Mouse (Mus musculus) left cerebral cortex, postnatal 10 days (tissue): ENCODE data around the gene Bnc2. TPM values are rescaled to one million over a fixed set of nuclear protein-coding genes. Genes with fewer than 3 reads are reported as not detected.

ENCODE experiments used
- DNase-seq, 2 experiments: peaks; one replicate each; pipeline ENCODE4 v3.0.0; 2021 to 2022; ENCODE audit warnings: low spot score in 2 of 2, mixed read lengths in 1 of 2; ENCODE audit errors: extremely low spot score in 1 of 2
- intact Hi-C: fragments of 180-260 bp; cut with DNase I; formaldehyde crosslinking; loops from one replicate; pipeline ENCODE4 v1.15.1; 2025
- total RNA-seq, 2 experiments: library from RNA; stranded (reverse); gene quantifications; 2 replicates each; pipeline ENCODE4 v1.2.3; 2021

The Bnc2 gene
- total RNA-seq, 2 experiments from 2014 or later = 2.3 to 3.8 TPM

GRCm38 (mm10) chr4:84527066-84527933 is 147.8 kb downstream of the Bnc2 start:
- no peak for DNase-seq
- intact Hi-C loops = no loop called here

DNA sequence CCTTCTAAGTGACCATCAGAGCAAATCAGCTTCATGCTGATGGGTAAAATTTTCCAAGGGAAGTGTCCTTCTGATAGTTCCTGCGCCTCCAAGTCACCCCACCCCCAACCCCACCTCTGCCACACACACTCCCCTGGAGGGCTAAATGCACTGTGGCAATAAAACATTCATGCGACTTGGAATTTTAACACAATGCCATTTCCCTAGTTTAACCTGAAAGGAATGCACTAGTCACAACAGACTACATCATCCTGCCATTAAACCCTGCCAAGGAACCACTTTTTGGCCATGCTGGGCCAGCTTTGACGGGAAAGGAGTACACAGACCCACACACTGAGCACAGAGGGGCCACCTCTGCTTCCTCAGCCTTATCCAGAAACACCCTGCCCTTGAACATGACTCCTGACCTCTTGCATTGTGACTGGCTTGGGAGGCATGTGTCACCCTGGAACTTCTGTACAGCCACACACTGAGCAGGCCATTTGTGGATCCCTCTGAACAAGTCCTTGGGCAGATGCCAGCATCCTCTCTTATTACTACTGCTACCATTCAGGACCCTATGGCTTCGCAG is 151.3 kb downstream of the Bnc2 start:
- peak in 1 of 2 experiments; percentile 25 for DNase-seq
- intact Hi-C loops = no loop called here

GRCm38 (mm10) chr4:84523211-84523610 is 151.9 kb downstream of the Bnc2 start:
- intact Hi-C loops = no loop called here
- peak in 1 of 2 experiments; percentile 28 for DNase-seq

GRCm38 (mm10) chr4:84521562-84521961 is 153.5 kb downstream of the Bnc2 start:
- no peak for DNase-seq
- intact Hi-C loops = no loop called here

GRCm38 (mm10) chr4:84510466-84510865 is 164.6 kb downstream of the Bnc2 start:
- intact Hi-C loops = no loop called here
- no peak for DNase-seq

DNA sequence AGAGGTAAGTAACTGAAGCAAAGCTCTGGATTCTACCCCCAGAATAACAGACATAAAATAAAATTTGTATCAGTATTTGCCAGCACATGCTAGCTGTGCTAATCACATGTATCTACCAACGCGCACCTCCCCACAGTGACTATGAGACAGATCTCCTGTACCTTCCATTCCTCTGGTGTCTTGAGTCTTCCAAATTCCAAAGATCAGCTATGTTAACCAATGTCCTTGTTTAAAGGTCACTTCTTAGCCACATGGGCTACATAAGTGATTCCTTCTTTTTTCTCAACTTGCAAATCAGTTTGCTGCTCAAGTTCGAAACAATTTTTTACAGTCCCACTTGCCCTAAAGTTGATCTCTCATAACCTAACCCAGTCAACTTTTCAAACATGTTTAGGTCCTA is 167.5 kb downstream of the Bnc2 start:
- DNase-seq = no peak
- intact Hi-C loops = no loop called here

DNA sequence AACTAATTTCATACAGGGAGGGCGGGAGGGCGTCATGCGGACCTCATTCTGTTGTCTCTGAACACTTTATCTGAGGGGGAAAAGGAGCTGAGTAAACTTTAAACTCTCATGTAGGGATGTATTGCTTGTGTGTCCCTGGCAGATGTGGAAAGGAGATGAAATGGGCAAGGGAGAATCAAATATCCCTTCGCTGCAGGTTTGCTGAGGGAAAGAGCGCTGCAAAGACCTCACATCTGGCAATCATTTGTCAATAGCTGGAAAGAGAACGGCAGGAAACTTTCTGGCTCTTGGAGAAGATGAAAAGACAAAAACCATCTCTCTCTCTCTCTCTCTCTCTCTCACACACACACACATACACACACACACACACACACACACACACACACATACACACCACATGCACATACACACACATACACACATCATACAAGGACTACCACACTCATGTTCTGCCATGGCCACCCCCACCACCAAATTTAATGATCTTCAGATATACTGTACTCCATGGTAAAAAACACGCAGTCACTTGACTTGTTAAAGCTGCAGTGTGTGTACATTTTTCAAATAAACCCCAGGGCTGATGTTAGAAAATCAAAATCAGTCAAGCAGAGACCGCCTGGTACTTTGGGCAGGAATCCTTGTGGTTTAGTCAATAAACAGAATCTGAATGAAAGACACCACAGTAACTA is 172.3 kb downstream of the Bnc2 start:
- intact Hi-C loops = no loop called here
- no peak for DNase-seq

DNA sequence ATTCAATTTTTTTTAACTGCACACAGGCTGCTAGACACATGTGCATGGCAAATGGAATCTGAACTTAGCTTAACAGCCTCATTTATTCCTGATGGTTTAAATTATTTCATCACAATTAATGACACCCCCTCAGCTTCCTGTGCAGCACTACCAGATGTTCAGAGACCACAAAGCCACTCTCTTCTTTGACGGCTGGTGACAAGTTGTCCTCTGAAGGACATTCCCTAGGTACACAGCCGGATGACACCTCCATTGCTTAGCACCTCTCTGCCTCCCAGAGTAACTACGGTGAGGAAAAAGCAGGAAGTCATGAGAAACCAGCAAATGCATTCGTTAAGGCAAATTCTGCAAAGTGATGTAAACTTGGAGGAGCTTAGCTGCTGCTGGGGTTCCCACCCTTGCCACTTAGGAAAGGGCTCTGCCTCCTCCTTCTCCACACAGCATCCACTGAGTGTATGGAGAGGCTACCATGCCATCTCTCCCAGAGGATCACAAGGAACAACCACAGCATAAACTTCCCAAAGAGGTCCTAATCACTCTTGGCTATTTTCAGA is 174.2 kb downstream of the Bnc2 start:
- DNase-seq = no peak
- intact Hi-C loops = no loop called here

DNA sequence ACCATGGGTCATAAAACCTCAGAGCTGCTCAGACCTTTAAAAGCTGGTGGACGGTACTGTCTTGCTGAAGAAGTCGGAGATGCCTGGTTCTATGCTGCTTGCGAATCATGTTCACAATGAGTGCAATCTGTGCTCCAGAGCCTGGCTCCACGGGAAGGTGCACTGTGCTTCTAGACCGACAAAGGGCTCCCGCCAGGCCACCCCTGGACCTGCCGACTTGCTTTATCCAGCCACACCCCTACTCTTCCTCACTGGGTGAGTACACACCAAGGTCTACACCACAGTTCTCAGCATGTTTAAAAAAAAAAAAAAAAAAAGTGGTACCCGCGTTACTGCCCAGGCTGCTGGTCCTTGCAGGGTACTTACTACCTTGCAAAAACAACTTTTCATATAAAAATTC is 174.8 kb downstream of the Bnc2 start:
- DNase-seq = no peak
- intact Hi-C loops = no loop called here

- intact Hi-C loops = no loop called here
- no peak for DNase-seq
Measured at GRCm38 (mm10) chr4:84498469-84498868, 176.6 kb downstream of the Bnc2 start.

GRCm38 (mm10) chr4:84488323-84488722 is 186.8 kb downstream of the Bnc2 start:
- DNase-seq = no peak
- intact Hi-C loops = no loop called here

GRCm38 (mm10) chr4:84482680-84483079 is 192.4 kb downstream of the Bnc2 start:
- DNase-seq = no peak
- intact Hi-C loops = no loop called here

DNA sequence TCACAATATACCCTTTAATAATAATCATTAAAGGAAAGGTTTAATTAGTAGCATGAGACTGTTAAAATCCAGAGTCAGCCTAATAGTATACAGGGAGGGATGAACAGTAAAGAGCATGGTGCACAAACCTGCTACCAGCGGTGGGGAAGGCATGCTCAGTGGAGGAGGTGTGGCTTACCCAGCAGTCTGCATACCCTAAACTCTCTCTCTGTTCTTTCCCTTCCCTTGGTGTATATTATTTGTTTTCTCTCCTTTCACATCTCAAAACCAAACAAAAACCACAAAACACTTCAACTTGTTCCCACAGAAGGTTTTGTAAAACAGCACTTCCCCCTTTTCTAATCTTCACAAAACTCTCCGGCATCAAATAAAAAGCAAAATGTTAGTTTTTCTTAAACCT is 202.4 kb downstream of the Bnc2 start:
- intact Hi-C loops = no loop called here
- no peak for DNase-seq

DNA sequence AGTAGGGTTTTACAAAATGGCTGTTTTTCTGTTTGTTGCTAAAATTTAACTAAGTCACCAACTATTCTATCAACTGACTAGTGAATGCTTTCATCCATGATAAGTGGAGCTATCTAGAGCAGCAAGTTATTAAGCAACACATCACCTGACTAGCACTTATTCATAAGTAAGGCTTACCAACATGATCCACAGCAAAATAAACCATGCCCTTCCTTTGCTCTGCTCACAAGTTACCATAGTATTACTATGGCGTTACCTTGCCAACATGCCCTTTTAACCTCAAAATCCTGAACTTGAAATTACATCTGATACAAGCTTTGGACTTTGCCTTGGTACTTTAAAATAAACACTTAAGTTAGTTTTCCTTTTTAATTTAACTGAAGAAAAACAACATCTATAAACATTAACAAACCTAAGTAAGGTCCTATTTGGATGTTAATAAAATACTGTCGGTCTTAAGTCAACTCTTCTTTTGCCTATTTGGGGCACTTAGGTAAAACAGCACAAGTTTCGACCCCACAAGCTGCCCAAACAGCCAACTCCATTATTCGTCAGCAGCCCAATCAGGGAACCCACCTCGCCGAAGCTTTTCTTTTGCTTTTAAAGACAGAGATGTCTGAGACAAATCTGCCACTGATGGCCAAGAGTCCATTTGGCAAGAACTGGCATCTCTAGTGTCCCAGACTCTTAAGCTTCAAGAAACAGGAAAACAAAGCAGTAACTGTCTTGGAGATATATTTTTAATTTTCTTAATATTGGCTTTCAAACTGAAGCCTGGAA is 204.8 kb downstream of the Bnc2 start:
- intact Hi-C loops = no loop called here
- DNase-seq = no peak

DNA sequence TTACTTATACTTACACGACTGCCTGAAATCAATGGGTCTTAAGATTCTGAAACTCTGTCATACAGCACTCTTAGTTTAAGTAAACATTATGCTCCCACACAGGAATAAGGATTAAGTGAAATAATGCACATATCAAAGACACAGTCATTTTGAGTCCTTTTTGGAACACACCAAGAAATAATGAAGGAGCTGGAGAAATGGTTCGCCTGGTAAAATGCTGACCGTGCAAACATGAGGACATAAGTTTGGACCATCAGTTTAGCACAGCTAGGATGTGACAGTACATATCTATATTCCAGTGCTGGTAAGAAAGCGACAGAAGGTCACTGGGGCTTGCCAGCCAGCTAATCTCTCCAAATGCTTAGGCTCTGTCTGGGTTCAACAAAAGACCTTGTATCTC is 205.7 kb downstream of the Bnc2 start:
- intact Hi-C loops = no loop called here

GRCm38 (mm10) chr4:84467722-84468121 is 207.4 kb downstream of the Bnc2 start:
- no peak for DNase-seq
- intact Hi-C loops = no loop called here

More for the DNA sequence above, 205.7 kb downstream of the Bnc2 start:
- DNase-seq = no peak

GRCm38 (mm10) chr4:84458218-84458560 is 216.9 kb downstream of the Bnc2 start:
- intact Hi-C loops = no loop called here
- DNase-seq = no peak

DNA sequence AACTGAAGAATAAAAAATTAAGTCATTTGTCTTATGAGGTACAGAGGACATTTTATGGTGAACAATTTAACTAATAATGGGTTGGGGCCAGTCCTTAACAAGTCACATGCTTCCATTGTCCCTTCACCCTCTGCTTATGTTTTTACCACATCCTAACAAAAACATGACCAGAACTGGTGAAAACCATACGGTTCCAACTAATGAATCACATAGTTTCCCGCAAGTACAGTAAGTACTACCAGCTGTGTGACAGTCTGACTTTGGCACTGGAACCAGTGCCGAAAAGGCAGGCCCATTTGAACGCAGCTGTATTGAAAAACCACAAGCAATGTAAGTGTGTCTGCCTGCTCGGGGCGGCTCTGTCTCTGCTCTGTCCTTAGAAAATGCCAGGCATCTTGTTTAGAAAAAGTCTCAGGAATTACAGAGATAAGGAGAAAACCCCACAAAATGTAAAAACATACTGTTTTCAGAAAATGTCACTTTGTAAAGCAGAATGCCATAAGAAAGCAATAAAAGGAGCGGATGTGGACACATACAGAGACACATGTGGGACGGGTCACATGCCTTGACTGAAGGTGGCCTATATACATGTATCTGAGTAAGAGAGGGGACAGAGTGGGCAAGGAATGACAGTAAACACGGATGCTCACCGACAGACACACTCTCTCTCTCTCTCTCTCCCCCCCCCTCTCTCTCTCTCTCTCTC is 217.4 kb downstream of the Bnc2 start:
- DNase-seq = no peak
- intact Hi-C loops = no loop called here
